Mouse (Mus musculus) E14TG2a.4 (cell line): ENCODE measurements around the gene Phactr2.

Experiments
- CTCF ChIP-seq: conservative IDR thresholded peaks from 2 replicates; pipeline ENCODE4 v1.5.1; 2014; ENCODE audit warnings: low read length
- NANOG ChIP-seq: IDR thresholded peaks from 2 replicates; pipeline ENCODE4 v1.6.1; 2014; ENCODE audit warnings: borderline replicate concordance, low read length, mixed read lengths
- POU5F1 ChIP-seq: IDR thresholded peaks from 2 replicates; pipeline ENCODE4 v1.6.1; 2014; ENCODE audit warnings: low read length, borderline replicate concordance

GRCm38 (mm10) chr10:13415489-13416104 is 58.6 kb downstream of the Phactr2 start:
- TF ChIP-seq NANOG (no peak), CTCF (no peak), POU5F1 (no peak)
